Mouse (Mus musculus) neural tube, embryonic 11.5 days (tissue): Measurements from ENCODE around the gene Kdelr1. TPM values are rescaled to one million over a fixed set of nuclear protein-coding genes. Genes with fewer than 3 reads are reported as not detected.
"Not testable (repeated sequence)": the region's sequence is repeated elsewhere in the genome, so short reads cannot be mapped to it uniquely, and the experiment has no call there.

ENCODE experiments used
- ATAC-seq: fragments of 200-750 bp; cut with Nextera tagmentation; 2 replicates; pipeline ENCODE4 v1.8.0; 2017; ENCODE audit warnings: moderate number of reproducible peaks, mild to moderate bottlenecking, moderate TSS enrichment, moderate library complexity; ENCODE audit not compliant: insufficient read depth, low FRiP score, low TSS enrichment
- DNase-seq: peaks from one replicate; pipeline ENCODE4 v3.0.0-alpha.2; 2015; ENCODE audit warnings: low spot score
- H3K27ac ChIP-seq: fragments of 300-500 bp; sonication (generic); 2 replicates; pipeline ENCODE4 v1.5.1; 2014; ENCODE audit warnings: low read depth, mild to moderate bottlenecking, low read length
- H3K27me3 ChIP-seq: fragments of 300-500 bp; sonication (generic); 2 replicates; pipeline ENCODE4 v1.6.1; 2014; ENCODE audit warnings: mild to moderate bottlenecking, low read length, mixed read lengths; ENCODE audit not compliant: control insufficient read depth, insufficient read depth
- H3K36me3 ChIP-seq: fragments of 300-500 bp; sonication (generic); 2 replicates; pipeline ENCODE4 v1.6.1; 2014; ENCODE audit warnings: mild to moderate bottlenecking, low read length, moderate library complexity, mixed read lengths; ENCODE audit not compliant: control insufficient read depth, insufficient read depth
- H3K4me1 ChIP-seq: fragments of 300-500 bp; sonication (generic); 2 replicates; pipeline ENCODE4 v1.6.1; 2014; ENCODE audit warnings: low read length, mixed read lengths; ENCODE audit not compliant: control insufficient read depth, insufficient read depth
- H3K4me2 ChIP-seq: fragments of 300-500 bp; sonication (generic); 2 replicates; pipeline ENCODE4 v1.6.1; 2014; ENCODE audit warnings: low read depth, mild to moderate bottlenecking, moderate library complexity
- H3K4me3 ChIP-seq: fragments of 300-500 bp; sonication (generic); 2 replicates; pipeline ENCODE4 v1.5.1; 2014; ENCODE audit warnings: low read depth, low read length
- H3K9ac ChIP-seq: fragments of 300-500 bp; sonication (generic); 2 replicates; pipeline ENCODE4 v1.6.1; 2014; ENCODE audit warnings: mild to moderate bottlenecking, low read length
- H3K9me3 ChIP-seq: fragments of 300-500 bp; sonication (generic); 2 replicates; pipeline ENCODE4 v1.6.1; 2016; ENCODE audit warnings: low read length; ENCODE audit not compliant: control insufficient read depth
- WGBS: fragments of 180-500 bp; shearing (Covaris S2); extraction: QIAGEN DNeasy Blood & Tissue Kit; methylation state at CpG from one replicate; pipeline ENCODE4 v1.1.7; 2014; 5-methylcytosine and 5-hydroxymethylcytosine counted together
- polyA plus RNA-seq: library from polyadenylated mRNA; unstranded; fragments of >200 nt; fragmentation: Nextera tagmentation; extraction: Ambion mirVana; gene quantifications from 2 replicates; pipeline ENCODE4 v1.2.1, GENCODE M21; 2014

The Kdelr1 gene
- polyA plus RNA-seq, 1 experiment from 2014 or later: 75.4 TPM

DNA sequence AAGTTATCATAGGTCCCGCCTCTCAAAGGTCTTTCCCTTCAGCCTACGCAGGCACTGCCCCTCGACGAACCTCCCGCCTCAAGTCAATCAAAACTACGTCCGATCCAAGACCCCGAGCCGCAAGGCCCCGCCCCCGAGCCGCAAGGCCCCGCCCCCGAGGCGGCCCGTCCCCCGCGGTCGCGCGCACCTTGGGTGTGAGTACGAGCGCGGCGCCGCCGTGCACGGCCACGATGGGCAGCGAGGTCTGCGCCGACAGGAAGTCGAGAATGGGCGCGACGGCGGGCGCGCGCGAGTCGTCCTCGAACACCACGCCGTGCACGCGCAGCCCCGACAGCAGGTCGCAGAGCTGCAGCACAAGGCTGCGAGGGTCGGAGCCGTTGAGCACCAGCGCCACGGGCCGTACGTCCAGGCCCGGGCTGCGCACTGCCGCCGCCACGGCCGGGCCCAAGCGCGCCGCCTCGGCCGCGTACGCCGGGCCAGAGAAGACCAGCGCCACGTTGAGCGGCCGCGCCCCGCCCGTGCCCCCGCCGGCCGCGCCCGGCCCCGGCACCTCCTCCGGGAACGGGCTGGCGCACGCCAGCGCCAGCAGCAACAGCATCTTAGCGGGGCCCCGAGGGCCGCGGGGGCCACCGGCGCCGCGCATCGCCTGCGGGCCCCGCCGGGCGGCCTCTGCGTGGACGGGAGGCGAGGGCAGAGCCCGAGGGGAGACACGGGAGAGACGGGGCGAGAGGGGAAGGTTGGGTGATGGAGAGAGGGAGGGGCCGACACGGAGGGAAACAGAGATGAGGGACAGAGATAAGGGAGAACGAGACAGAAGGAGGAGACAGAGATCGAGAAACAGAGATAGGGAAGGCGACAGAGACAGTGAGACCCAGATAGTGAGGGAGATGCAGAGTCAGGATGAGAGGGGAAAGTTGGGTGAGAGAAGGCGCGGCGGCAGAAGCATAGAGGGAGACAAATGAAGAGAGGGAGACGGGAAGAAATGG lies 6.4 kb upstream of the Kdelr1 start:
- H3K9me3 ChIP-seq: no peaks in the 10 kb centered on the region
- H3K9ac ChIP-seq: peak overlapping the region; percentile 71
- peak overlapping the region; percentile 59 for H3K4me3 ChIP-seq
- no peaks in the 10 kb centered on the region for H3K36me3 ChIP-seq
- WGBS: 1% methylated on average over 113 of the region's 117 CpGs
- H3K27me3 ChIP-seq: peaks cover 36% of the 10 kb centered on the region
- DNase-seq: peak; percentile 96
- H3K4me1 ChIP-seq: peaks cover 18% of the 10 kb centered on the region
- peak; percentile 59 for ATAC-seq
- H3K4me2 ChIP-seq: peak overlapping the region; percentile 67
- H3K27ac ChIP-seq: no peak overlapping the region

DNA sequence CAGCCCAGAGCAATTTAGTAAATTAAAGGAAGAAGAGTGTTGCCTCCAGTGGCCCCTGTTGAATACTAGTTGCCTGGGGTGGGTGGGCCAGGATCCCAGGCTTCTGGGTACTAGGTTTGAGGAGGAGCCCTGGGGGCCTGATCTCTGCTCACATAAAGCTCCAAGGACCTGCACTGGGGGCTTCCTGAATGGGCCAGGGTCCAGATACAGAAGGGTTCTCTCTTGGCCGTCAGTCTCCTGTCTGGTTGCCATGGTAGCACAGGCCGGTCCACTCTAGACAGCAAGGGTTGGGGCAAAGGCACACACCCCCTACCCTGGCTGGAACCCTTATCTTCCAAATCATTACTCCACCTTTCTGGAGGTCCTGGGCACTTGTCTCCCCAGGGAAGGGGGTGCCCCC lies 4.7 kb upstream of the Kdelr1 start:
- 13% methylated on average over 2 of the region's 2 CpGs for WGBS
- Histone ChIP-seq H3K27ac (no peak overlapping the region), H3K9me3 (no peaks in the 10 kb centered on the region), H3K27me3 (peaks cover 37% of the 10 kb centered on the region), H3K9ac (no peak overlapping the region), H3K36me3 (no peaks in the 10 kb centered on the region), H3K4me1 (peaks cover 18% of the 10 kb centered on the region), H3K4me2 (no peak overlapping the region), H3K4me3 (no peak overlapping the region)
- no peak for ATAC-seq
- no peak for DNase-seq

DNA sequence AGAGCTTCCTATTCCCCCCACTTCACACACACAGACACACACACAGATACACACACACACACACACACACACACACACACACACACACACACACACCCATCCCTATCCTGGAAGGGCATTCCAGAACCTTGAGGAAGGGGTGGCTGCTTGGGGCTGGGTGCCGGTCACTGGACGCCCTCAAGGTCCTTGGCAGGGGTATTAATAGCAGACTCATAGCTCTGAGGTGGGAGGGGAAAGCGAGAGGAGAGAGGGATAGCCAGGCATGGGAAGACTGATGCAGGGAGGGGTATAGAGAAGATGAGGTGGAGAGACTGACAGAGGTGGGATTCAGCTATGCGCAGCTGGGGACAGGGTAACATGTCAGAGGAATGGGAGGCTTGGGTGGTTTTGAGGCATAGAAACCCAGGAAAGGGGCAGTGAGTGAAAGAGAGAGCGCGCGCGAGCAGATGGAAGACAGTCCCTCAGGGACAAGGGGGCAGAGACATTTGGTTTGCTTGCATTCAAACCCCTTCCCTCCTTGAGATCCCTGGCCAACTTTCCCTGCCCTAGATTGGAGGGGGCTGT lies 3.4 kb upstream of the Kdelr1 start:
- Histone ChIP-seq H3K27me3 (peaks cover 37% of the 10 kb centered on the region), H3K4me3 (no peak overlapping the region), H3K4me1 (peaks cover 25% of the 10 kb centered on the region), H3K36me3 (no peaks in the 10 kb centered on the region), H3K9ac (0 out of 2 replicates have a peak overlapping the region, but pooled peaks have one; percentile 29), H3K27ac (no peak overlapping the region), H3K9me3 (no peaks in the 10 kb centered on the region), H3K4me2 (peak overlapping the region; percentile 51)
- WGBS: 5% methylated on average over 8 of the region's 8 CpGs
- DNase-seq (no peak), ATAC-seq (no peak)

DNA sequence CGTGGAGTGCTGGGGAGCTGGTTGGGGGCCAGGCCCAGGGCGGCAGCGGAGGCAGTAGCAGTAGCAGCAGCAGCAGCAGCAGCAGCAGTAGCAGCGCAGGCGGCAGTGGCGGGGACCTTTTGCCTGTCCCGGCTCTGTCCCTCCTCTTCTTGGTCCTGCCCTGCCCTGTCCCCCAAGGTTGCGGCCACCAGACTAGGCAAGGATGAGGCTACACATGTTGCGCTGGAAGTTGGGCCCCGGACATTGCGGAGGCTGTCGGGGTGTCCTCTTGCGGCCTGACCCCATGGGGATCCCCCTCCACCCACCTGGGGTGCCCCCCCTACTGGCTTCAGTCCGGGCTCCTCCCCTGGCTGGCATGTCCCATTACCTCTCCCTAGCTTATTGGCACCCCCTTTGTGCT lies 2.8 kb upstream of the Kdelr1 start:
- ATAC-seq: no peak
- Histone ChIP-seq H3K27ac (no peak overlapping the region), H3K36me3 (no peaks in the 10 kb centered on the region), H3K9ac (peak overlapping the region; percentile 29; the same call in 1 of the 2 replicates), H3K27me3 (peaks cover 37% of the 10 kb centered on the region), H3K4me1 (peaks cover 25% of the 10 kb centered on the region), H3K4me2 (peak overlapping the region; percentile 51), H3K4me3 (no peak overlapping the region), H3K9me3 (no peaks in the 10 kb centered on the region)
- no peak for DNase-seq
- 2% methylated on average over 13 of the region's 14 CpGs for WGBS

DNA sequence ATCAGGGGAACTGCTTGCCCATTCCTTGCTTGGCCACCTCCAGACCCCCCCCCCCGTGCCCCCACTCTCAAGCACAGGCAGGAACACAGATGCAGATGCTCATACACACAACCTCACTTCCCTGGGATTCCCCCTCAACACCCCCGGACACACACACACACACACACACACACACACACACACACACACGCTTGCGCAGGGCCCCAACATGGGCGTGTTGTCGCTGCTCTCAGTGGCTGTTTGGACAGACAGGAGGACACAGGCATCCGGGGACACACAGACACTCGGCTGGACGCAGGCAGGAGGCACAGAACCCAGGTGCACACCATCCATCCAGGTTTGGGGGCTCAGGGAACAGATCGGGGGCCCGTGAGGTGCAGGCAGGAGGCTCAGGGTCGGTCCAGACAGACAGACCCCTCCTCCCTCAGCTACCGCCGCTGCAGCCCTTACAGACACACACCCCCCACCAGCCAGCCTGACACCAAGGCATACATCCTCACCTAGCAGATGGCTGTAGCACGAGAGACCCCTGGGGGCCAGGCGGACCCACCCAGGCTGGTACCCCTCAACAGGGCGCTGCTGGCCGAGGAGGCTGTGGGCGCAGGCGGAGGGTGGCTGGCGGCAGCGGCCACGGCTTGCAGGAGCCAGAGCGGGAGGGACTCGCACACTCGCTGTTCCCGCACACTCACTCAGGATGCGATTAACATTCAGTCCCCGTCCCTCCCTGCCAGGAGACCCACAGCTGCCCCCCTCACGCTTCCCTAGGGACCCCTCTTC lies 2.1 kb upstream of the Kdelr1 start:
- H3K9me3 ChIP-seq: no peaks in the 10 kb centered on the region
- WGBS: 1% methylated on average over 30 of the region's 30 CpGs
- peaks cover 25% of the 10 kb centered on the region for H3K4me1 ChIP-seq
- peak overlapping the region; percentile 44 for H3K9ac ChIP-seq
- H3K27me3 ChIP-seq: peaks cover 37% of the 10 kb centered on the region
- H3K4me3 ChIP-seq: peak overlapping the region; percentile 28
- H3K36me3 ChIP-seq: no peaks in the 10 kb centered on the region
- no peak overlapping the region for H3K27ac ChIP-seq
- DNase-seq: peak; percentile 57
- H3K4me2 ChIP-seq: peak overlapping the region; percentile 51
- no peak for ATAC-seq

DNA sequence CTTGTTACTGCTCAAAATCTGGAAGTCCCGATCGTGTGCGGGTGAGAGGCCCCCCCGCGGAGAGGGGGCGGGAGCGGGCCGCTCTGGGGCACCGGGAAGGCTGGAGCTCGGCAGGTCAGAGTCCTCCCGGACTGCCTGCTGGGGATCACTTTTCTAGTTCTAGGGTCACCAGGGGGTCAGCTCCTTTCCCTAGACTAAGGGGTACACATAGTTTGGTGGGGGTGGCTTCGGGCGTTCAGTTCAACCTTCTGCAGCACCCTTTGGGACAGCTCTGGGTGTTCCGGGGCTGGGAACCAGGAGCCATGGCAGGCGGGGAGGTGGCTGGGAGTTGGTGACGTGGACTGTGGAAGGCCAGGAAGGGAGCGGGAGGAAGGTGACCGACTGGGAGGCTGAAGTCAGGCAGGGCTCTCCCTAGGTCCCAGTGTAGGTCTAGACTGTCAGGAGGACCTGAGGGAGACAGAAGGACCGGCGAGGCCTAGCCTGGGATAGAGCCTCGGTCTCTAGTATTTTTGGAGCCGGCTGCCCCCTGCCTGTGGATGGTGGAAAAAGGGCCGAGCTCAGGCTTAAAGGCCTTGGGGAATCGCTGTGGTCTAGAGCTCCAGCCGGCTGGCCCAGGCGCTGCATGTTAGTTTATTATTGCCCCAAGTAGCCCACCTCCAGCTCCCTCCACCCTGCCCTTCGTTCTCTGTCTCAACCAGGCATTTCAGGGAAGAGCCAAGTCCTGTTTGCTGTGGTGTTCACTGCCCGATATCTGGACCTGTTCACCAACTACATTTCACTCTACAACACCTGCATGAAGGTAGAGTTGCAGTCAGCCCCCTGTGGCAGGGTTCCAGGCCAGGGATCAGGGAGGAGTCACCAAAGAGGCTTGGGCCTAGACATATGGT lies 732 bp downstream of the Kdelr1 start:
- peak overlapping the region; percentile 95 for H3K9ac ChIP-seq
- H3K27me3 ChIP-seq: peaks cover 28% of the 10 kb centered on the region
- H3K27ac ChIP-seq: peak overlapping the region; percentile 45
- 3% methylated on average over 28 of the region's 28 CpGs for WGBS
- no peaks in the 10 kb centered on the region for H3K9me3 ChIP-seq
- peaks cover 6% of the 10 kb centered on the region for H3K36me3 ChIP-seq
- H3K4me2 ChIP-seq: peak overlapping the region; percentile 75
- H3K4me1 ChIP-seq: peaks cover 19% of the 10 kb centered on the region
- ATAC-seq: peak; percentile 28
- peak overlapping the region; percentile 88 for H3K4me3 ChIP-seq
- DNase-seq: peak; percentile 66

DNA sequence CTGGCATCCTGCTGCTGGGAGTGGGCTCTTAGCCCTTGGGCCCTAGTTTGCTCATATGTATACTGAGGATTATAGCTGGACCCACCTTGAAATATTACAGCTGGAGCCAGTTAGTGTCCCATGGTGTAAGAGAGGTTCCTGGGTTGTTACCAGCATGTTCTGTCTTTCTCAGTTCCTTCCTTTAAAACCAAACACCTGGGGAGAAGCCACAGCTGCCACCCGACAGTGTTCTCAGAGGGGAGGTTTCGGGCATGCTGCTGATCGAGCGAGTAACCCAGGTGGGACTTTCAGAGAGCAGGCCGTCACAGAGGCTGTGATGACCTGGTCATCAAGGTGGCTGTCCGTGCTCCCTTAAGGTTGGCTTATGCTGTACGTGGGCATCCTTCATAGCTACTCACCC lies 4.3 kb downstream of the Kdelr1 start:
- ATAC-seq (no peak), DNase-seq (no peak)
- Histone ChIP-seq H3K27ac (no peak overlapping the region), H3K4me3 (no peak overlapping the region), H3K36me3 (peaks cover 16% of the 10 kb centered on the region), H3K27me3 (no peaks in the 10 kb centered on the region), H3K4me2 (no peak overlapping the region), H3K9ac (no peak overlapping the region), H3K4me1 (peaks cover 7% of the 10 kb centered on the region), H3K9me3 (no peaks in the 10 kb centered on the region)
- WGBS: 98% methylated on average over 7 of the region's 7 CpGs

DNA sequence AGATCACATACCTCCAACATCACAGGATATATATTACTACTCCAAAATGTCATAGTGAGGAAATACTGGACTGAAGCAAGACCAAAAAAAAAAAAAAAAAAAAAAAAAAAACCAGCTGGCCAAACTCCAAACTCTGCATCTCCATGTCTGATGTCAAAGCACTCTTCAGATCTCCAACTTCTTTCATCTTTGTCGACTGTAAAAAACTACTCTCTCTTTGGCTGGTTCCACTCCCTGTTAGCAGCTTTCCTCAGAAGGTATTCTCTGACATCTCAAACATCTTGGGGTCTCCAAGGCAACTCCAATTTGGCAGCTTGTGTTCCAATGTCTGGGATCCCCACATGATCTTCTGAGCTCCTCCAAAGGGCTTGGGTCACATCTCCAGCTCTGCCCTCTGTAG lies 5.7 kb downstream of the Kdelr1 start, which contains the start of gene Grin2d:
Grin2d (minus strand) TSS at position 101 of the 400 bp plus-strand sequence.
- 94% methylated on average over 1 of the region's 1 CpGs for WGBS
- DNase-seq, H3K9ac ChIP-seq, ATAC-seq, H3K4me2 ChIP-seq, H3K4me3 ChIP-seq, H3K9me3 ChIP-seq, H3K4me1 ChIP-seq, H3K27me3 ChIP-seq, H3K27ac ChIP-seq: not testable (repeated sequence)
- peaks cover 24% of the 10 kb centered on the region for H3K36me3 ChIP-seq
